Mouse (Mus musculus) lung, postnatal 0 days (tissue): ENCODE results near the gene Arl4a. TPM values are rescaled to one million over a fixed set of nuclear protein-coding genes. Genes with fewer than 3 reads are reported as not detected.

ENCODE experiments used
- ATAC-seq: fragments of 200-750 bp; cut with Nextera tagmentation; 2 replicates; pipeline ENCODE4 v1.8.0; 2017; ENCODE audit warnings: moderate library complexity
- DNase-seq: peaks from one replicate; pipeline ENCODE4 v3.0.0-alpha.2; 2016; ENCODE audit warnings: low spot score
- H3K27ac ChIP-seq: fragments of 300-500 bp; sonication (generic); 2 replicates; pipeline ENCODE4 v1.5.1; 2014; ENCODE audit warnings: antibody characterized with exemption, mild to moderate bottlenecking, low read length, mixed read lengths
- H3K27me3 ChIP-seq: fragments of 300-500 bp; sonication (generic); replicated peaks from 2 replicates; pipeline ENCODE4 v1.6.1; 2014; ENCODE audit warnings: low read length, mixed read lengths; ENCODE audit not compliant: insufficient read depth
- H3K36me3 ChIP-seq: fragments of 300-500 bp; sonication (generic); 2 replicates; pipeline ENCODE4 v1.6.1; 2014; ENCODE audit warnings: low read length, mixed read lengths; ENCODE audit not compliant: insufficient read depth
- H3K4me1 ChIP-seq: fragments of 300-500 bp; sonication (generic); 2 replicates; pipeline ENCODE4 v1.6.1; 2014; ENCODE audit warnings: antibody characterized with exemption, low read depth, low read length, mixed read lengths; ENCODE audit not compliant: insufficient read depth
- H3K4me2 ChIP-seq: fragments of 300-500 bp; sonication (generic); replicated peaks from 2 replicates; pipeline ENCODE4 v1.6.1; 2014; ENCODE audit warnings: low read depth, mild to moderate bottlenecking, low read length, moderate library complexity, mixed read lengths
- H3K4me3 ChIP-seq: fragments of 300-500 bp; sonication (generic); 2 replicates; pipeline ENCODE4 v1.5.1; 2014; ENCODE audit warnings: low read depth, low read length
- H3K9ac ChIP-seq: fragments of 300-500 bp; sonication (generic); replicated peaks from 2 replicates; pipeline ENCODE4 v1.6.1; 2014; ENCODE audit warnings: low read depth, mild to moderate bottlenecking
- H3K9me3 ChIP-seq: fragments of 300-500 bp; sonication (generic); 2 replicates; pipeline ENCODE4 v1.6.1; 2016; ENCODE audit warnings: low read length, mixed read lengths
- CTCF ChIP-seq: IDR thresholded peaks from 2 replicates; pipeline ENCODE4 v1.5.1; 2016; ENCODE audit warnings: antibody characterized with exemption, mild to moderate bottlenecking
- EP300 ChIP-seq: IDR thresholded peaks from 2 replicates; pipeline ENCODE4 v1.6.1; 2016; ENCODE audit warnings: antibody characterized with exemption, mild to moderate bottlenecking, control low read depth
- whole genome bisulfite sequencing: fragments of 180-500 bp; shearing (Covaris S2); extraction: QIAGEN DNeasy Blood & Tissue Kit; methylation state at CpG from one replicate; pipeline ENCODE4 v1.1.7; 2014; 5-methylcytosine and 5-hydroxymethylcytosine counted together
- polyA plus RNA-seq: library from polyadenylated mRNA; unstranded; fragments of >200 nt; fragmentation: Nextera tagmentation; extraction: Ambion mirVana; gene quantifications from 2 replicates; pipeline ENCODE4 v1.2.1, GENCODE M21; 2015

Arl4a gene
- polyA plus RNA-seq, 1 experiment from 2014 or later: 48.7 TPM

DNA sequence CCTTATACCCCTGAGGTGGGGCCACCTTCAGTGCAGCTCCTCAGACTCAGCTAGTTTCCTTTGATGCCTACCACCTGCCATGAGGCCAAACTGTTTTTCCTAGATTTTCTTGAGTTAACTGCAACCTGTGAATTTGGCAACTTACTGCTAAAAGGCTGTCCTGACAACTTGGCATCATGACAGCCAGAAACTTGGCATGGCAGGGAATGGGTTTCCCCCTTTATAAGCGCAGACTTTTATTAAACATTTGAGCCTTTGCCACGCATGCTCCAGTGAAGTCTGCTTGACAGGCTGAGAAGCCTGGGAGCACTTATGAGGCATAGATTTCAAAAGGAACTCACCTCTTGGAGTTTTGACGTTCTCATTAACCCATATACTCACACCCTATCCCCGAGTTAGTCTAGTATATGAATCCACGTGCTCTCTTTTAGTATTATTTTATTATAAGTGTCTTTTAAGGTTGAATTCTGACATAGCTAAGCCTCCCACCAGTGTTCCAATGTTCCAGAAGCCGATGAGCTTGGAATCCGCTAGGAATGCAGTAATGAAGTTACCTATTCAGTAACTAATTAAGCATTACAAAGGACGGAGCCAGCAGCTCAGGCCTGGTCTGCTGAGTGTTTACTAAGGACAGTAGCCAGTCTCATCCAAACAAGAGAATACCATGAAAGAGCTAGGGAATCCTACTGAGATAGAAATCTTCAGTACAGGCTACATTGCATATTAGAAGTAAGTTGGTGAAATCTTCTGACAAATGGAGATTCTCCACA lies 6.2 kb upstream of the Arl4a start:
- no peaks in the 10 kb centered on the region for H3K9me3 ChIP-seq
- H3K9ac ChIP-seq: no peak overlapping the region
- TF ChIP-seq EP300 (no peak), CTCF (no peak)
- ATAC-seq (no peak), DNase-seq (no peak)
- H3K4me1 ChIP-seq: no peaks in the 10 kb centered on the region
- WGBS: 82% methylated on average over 8 of the region's 8 CpGs
- no peaks in the 10 kb centered on the region for H3K27me3 ChIP-seq
- H3K4me2 ChIP-seq: no peak overlapping the region
- no peak overlapping the region for H3K4me3 ChIP-seq
- H3K36me3 ChIP-seq: no peaks in the 10 kb centered on the region
- no peak overlapping the region for H3K27ac ChIP-seq

- no peaks in the 10 kb centered on the region for H3K36me3 ChIP-seq
- no peak overlapping the region for H3K4me3 ChIP-seq
- no peaks in the 10 kb centered on the region for H3K27me3 ChIP-seq
- H3K4me2 ChIP-seq: no peak overlapping the region
- no peaks in the 10 kb centered on the region for H3K9me3 ChIP-seq
- no peak overlapping the region for H3K27ac ChIP-seq
- peaks cover 3% of the 10 kb centered on the region; the same call in 1 of the 2 replicates for H3K4me1 ChIP-seq
- TF ChIP-seq CTCF (peak; percentile 67), EP300 (no peak)
- no peak overlapping the region for H3K9ac ChIP-seq
- ATAC-seq (no peak), DNase-seq (peak; percentile 61)
Observed at GRCm38 (mm10) chr12:40040067-40040466, 2.2 kb upstream of the Arl4a start.

DNA sequence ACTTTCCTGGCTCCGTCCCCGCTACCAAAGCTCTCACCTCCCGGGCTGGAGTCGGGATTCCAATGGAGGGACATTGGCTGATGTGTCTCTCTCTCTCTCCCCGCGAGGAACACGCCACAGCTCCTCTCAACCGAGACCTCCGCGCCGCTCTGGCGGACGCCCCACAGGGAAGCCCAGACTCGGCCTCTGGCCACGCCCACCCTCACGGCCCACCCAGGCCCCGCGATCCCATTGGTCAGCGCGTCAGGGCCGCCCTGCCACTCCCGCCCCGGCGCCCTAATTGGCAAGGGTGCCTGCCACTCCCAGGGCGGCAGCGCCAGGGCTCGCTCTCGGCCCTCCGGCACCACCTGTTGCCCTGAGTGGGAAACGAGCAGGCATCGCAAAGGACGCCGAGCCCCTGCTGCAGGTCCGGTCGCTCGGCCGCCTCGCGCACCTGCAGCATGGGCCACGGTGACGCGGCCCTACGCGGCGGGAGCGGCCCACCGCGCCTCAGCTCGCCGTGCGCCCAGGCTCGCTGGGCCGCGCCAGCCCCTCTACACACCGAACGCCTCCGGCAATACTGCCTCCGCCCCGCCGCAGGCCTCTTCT lies 505 bp downstream of the Arl4a start:
- Histone ChIP-seq H3K9ac (peak overlapping the region; percentile 81), H3K36me3 (no peaks in the 10 kb centered on the region), H3K27me3 (no peaks in the 10 kb centered on the region), H3K4me1 (peaks cover 6% of the 10 kb centered on the region; the same call in 1 of the 2 replicates), H3K4me2 (peak overlapping the region; percentile 69), H3K4me3 (peak overlapping the region; percentile 86), H3K9me3 (no peaks in the 10 kb centered on the region), H3K27ac (peak overlapping the region; percentile 95)
- TF ChIP-seq EP300 (no peak), CTCF (peak; percentile 82)
- under 1% methylated on average over 27 of the region's 60 CpGs for WGBS
- DNase-seq (peak; percentile 98), ATAC-seq (peak; percentile 97)

- H3K4me1 ChIP-seq: peaks cover 6% of the 10 kb centered on the region; the same call in 1 of the 2 replicates
- H3K9me3 ChIP-seq: no peaks in the 10 kb centered on the region
- DNase-seq (peak; percentile 65), ATAC-seq (no peak)
- no peaks in the 10 kb centered on the region for H3K27me3 ChIP-seq
- H3K36me3 ChIP-seq: no peaks in the 10 kb centered on the region
- WGBS: under 1% methylated on average over 11 of the region's 11 CpGs
- H3K4me3 ChIP-seq: peak overlapping the region; percentile 86
- H3K4me2 ChIP-seq: peak overlapping the region; percentile 69
- H3K27ac ChIP-seq: peak overlapping the region; percentile 95
- peak overlapping the region; percentile 81 for H3K9ac ChIP-seq
- TF ChIP-seq CTCF: no peak
- TF ChIP-seq EP300: no peak
Observed at GRCm38 (mm10) chr12:40036666-40037065, 1.2 kb downstream of the Arl4a start.

DNA sequence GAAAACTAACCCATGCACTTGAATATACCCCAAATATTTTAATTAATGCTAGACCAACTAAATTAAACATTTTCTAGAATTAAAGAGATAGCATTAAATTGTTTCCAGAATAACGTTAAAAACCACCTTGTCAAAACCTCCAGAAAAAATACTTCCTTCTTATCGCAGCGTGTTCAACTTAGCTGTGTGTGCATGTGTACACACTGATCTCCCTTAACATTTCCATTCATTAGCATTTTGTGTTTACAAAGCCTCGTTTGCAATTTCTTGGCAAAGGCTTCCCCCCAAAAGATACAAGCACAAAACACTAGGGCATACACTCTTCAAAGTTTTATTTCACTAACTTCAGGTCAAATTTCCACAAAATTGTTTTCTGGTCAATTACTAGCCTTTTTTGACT lies 2.3 kb downstream of the Arl4a start:
- Histone ChIP-seq H3K9ac (no peak overlapping the region), H3K27ac (no peak overlapping the region), H3K9me3 (0 out of 2 replicates have a peak, but pooled peaks cover 2% of the 10 kb centered on the region), H3K4me2 (peak overlapping the region; percentile 69; the same call in 1 of the 2 replicates), H3K4me3 (peak overlapping the region; percentile 86), H3K27me3 (no peaks in the 10 kb centered on the region), H3K36me3 (no peaks in the 10 kb centered on the region), H3K4me1 (peaks cover 6% of the 10 kb centered on the region; the same call in 1 of the 2 replicates)
- TF ChIP-seq CTCF (no peak), EP300 (no peak)
- WGBS: 53% methylated on average over 4 of the region's 4 CpGs
- DNase-seq: no peak
- ATAC-seq: no peak

DNA sequence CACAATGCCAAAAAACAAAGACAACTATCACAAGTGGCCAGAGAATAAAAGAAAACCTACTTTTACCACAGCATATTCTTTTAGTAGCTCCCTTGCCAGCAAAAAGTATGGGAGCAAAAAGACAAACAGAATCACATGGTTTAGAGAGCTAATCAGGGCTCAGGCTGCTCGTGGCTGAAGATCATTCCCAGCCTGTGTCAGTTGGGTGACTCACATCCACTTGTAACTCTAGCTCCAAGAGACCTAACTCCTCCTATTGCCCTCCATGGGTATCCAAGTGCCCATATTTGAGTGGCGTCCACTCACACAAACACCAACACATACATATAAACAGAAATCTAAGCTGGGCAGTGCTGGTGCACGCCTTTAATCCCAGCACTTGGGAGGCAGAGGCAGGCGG lies 8.6 kb downstream of the Arl4a start:
- ATAC-seq: peak; percentile 40; the same call in 1 of the 2 replicates
- 0 out of 2 replicates have a peak, but pooled peaks cover under 1% of the 10 kb centered on the region for H3K4me1 ChIP-seq
- H3K27ac ChIP-seq: no peak overlapping the region
- H3K4me2 ChIP-seq: no peak overlapping the region
- H3K9ac ChIP-seq: no peak overlapping the region
- 0 out of 2 replicates have a peak, but pooled peaks cover 2% of the 10 kb centered on the region for H3K9me3 ChIP-seq
- H3K36me3 ChIP-seq: no peaks in the 10 kb centered on the region
- H3K4me3 ChIP-seq: no peak overlapping the region
- WGBS: 61% methylated on average over 4 of the region's 4 CpGs
- DNase-seq: no peak
- H3K27me3 ChIP-seq: no peaks in the 10 kb centered on the region
- no peak for TF ChIP-seq EP300
- TF ChIP-seq CTCF: no peak
